Mouse (Mus musculus) adrenal gland, adult 10 weeks (tissue): ENCODE data around the gene Pole4. TPM values are rescaled to one million over a fixed set of nuclear protein-coding genes. Genes with fewer than 3 reads are reported as not detected.

Source experiments
- polyA plus RNA-seq: library from polyadenylated mRNA; stranded (reverse); fragments of 350-450 nt; fragmentation: Illumina TruSeq; extraction: RNeasy Lipid Tissue Mini Kit (QIAGEN cat#74804); gene quantifications from one replicate; pipeline ENCODE4 v1.2.3, GENCODE M21; 2014; ENCODE audit warnings: low read depth, low replicate concordance

The Pole4 gene
- polyA plus RNA-seq, result 145 TPM

GRCm38 (mm10) chr6:82705221-82705620, at the start of gene Pole4:
Pole4 (minus strand) TSS chr6:82705365.

Other genes starting within 250 kb of the Pole4 start
- 37.7 TPM for gene Hk2, start 69.1 kb upstream of the Pole4 start, polyA plus RNA-seq
- not detected for gene Sema4f, start 234.4 kb upstream of the Pole4 start, polyA plus RNA-seq
- not detected for gene M1ap, start 241.5 kb upstream of the Pole4 start, polyA plus RNA-seq